Mouse (Mus musculus) hindbrain, embryonic 10.5 days (tissue): Measurements from ENCODE around the gene Apobec3. TPM values are rescaled to one million over a fixed set of nuclear protein-coding genes. Genes with fewer than 3 reads are reported as not detected.

Experiments used
- DNase-seq: peaks from one replicate; pipeline ENCODE4 v3.0.0-alpha.2; 2017; ENCODE audit warnings: low spot score
- H3K27ac ChIP-seq: fragments of 300-500 bp; sonication (generic); 2 replicates; pipeline ENCODE4 v1.5.1; 2016; ENCODE audit warnings: mild to moderate bottlenecking, moderate library complexity
- H3K27me3 ChIP-seq: fragments of 300-500 bp; sonication (generic); 2 replicates; pipeline ENCODE4 v1.6.1; 2016; ENCODE audit warnings: mild to moderate bottlenecking; ENCODE audit not compliant: poor library complexity, insufficient read depth, severe bottlenecking
- H3K36me3 ChIP-seq: fragments of 300-500 bp; sonication (generic); 2 replicates; pipeline ENCODE4 v1.6.1; 2016; ENCODE audit warnings: mild to moderate bottlenecking, moderate library complexity
- H3K4me1 ChIP-seq: fragments of 300-500 bp; sonication (generic); replicated peaks from 2 replicates; pipeline ENCODE4 v1.6.1; 2016; ENCODE audit warnings: mild to moderate bottlenecking
- H3K4me3 ChIP-seq: fragments of 300-500 bp; sonication (generic); 2 replicates; pipeline ENCODE4 v1.5.1; 2016; ENCODE audit warnings: mild to moderate bottlenecking, moderate library complexity
- H3K9me3 ChIP-seq: fragments of 300-500 bp; sonication (generic); 2 replicates; pipeline ENCODE4 v1.6.1; 2016; ENCODE audit warnings: mild to moderate bottlenecking, moderate library complexity
- WGBS: fragments of 180-500 bp; shearing (Covaris S2); methylation state at CpG from one replicate; pipeline ENCODE4 v1.1.7; 2016; 5-methylcytosine and 5-hydroxymethylcytosine counted together
- polyA plus RNA-seq: library from polyadenylated mRNA; unstranded; fragments of >200 nt; fragmentation: Nextera tagmentation; extraction: Ambion mirVana; gene quantifications from 2 replicates; pipeline ENCODE4 v1.2.1, GENCODE M21; 2016

The Apobec3 gene
- polyA plus RNA-seq, 1 experiment from 2014 or later = 9.0 TPM

GRCm38 (mm10) chr15:79916150-79916549 lies 24.7 kb downstream of the Apobec3 start:
- DNase-seq = no peak
- H3K9me3 ChIP-seq = no peaks in the 10 kb centered on the region
- no peaks in the 10 kb centered on the region for H3K27me3 ChIP-seq
- 70% methylated on average over 5 of the region's 5 CpGs for WGBS
- no peak overlapping the region for H3K4me3 ChIP-seq
- H3K36me3 ChIP-seq = peaks cover 19% of the 10 kb centered on the region; the same call in 1 of the 2 replicates
- H3K4me1 ChIP-seq = peaks cover 7% of the 10 kb centered on the region
- H3K27ac ChIP-seq = no peak overlapping the region

GRCm38 (mm10) chr15:79917111-79917720 lies 25.8 kb downstream of the Apobec3 start:
- H3K27ac ChIP-seq = no peak overlapping the region
- no peak overlapping the region for H3K4me3 ChIP-seq
- H3K27me3 ChIP-seq = no peaks in the 10 kb centered on the region
- WGBS = 95% methylated on average over 14 of the region's 14 CpGs
- no peaks in the 10 kb centered on the region for H3K9me3 ChIP-seq
- H3K4me1 ChIP-seq = peaks cover 7% of the 10 kb centered on the region
- H3K36me3 ChIP-seq = peaks cover 27% of the 10 kb centered on the region; the same call in 1 of the 2 replicates
- DNase-seq = no peak

GRCm38 (mm10) chr15:79918485-79918884 lies 27.0 kb downstream of the Apobec3 start:
- H3K9me3 ChIP-seq = no peaks in the 10 kb centered on the region
- H3K36me3 ChIP-seq = peaks cover 28% of the 10 kb centered on the region; the same call in 1 of the 2 replicates
- H3K4me3 ChIP-seq = no peak overlapping the region
- 0 out of 2 replicates have a peak overlapping the region, but pooled peaks have one; percentile 23 for H3K27ac ChIP-seq
- peaks cover 7% of the 10 kb centered on the region for H3K4me1 ChIP-seq
- H3K27me3 ChIP-seq = no peaks in the 10 kb centered on the region
- WGBS = 91% methylated on average over 16 of the region's 16 CpGs
- DNase-seq = no peak

GRCm38 (mm10) chr15:79919787-79920186 lies 28.3 kb downstream of the Apobec3 start:
- Histone ChIP-seq H3K36me3 (peaks cover 28% of the 10 kb centered on the region; the same call in 1 of the 2 replicates), H3K9me3 (no peaks in the 10 kb centered on the region), H3K4me3 (no peak overlapping the region), H3K27ac (no peak overlapping the region), H3K27me3 (no peaks in the 10 kb centered on the region), H3K4me1 (peaks cover 7% of the 10 kb centered on the region; the same call in 1 of the 2 replicates)
- DNase-seq = no peak
- 67% methylated on average over 2 of the region's 2 CpGs for WGBS

GRCm38 (mm10) chr15:79926856-79927416 lies 35.5 kb downstream of the Apobec3 start:
- Histone ChIP-seq H3K4me3 (peak overlapping the region; percentile 70), H3K36me3 (peaks cover 4% of the 10 kb centered on the region; the same call in 1 of the 2 replicates), H3K4me1 (peaks cover 28% of the 10 kb centered on the region), H3K27ac (peak overlapping the region; percentile 81; the same call in 1 of the 2 replicates), H3K9me3 (no peaks in the 10 kb centered on the region), H3K27me3 (peaks cover 37% of the 10 kb centered on the region)
- 80% methylated on average over 11 of the region's 11 CpGs for WGBS
- no peak for DNase-seq

GRCm38 (mm10) chr15:79927637-79928122 lies 36.2 kb downstream of the Apobec3 start:
- peak; percentile 84 for DNase-seq
- WGBS = under 1% methylated on average over 29 of the region's 29 CpGs
- H3K36me3 ChIP-seq = no peaks in the 10 kb centered on the region
- no peaks in the 10 kb centered on the region for H3K9me3 ChIP-seq
- H3K4me1 ChIP-seq = peaks cover 35% of the 10 kb centered on the region
- H3K27ac ChIP-seq = peak overlapping the region; percentile 81
- H3K4me3 ChIP-seq = peak overlapping the region; percentile 70
- peaks cover 45% of the 10 kb centered on the region for H3K27me3 ChIP-seq

GRCm38 (mm10) chr15:79928316-79928715 lies 36.9 kb downstream of the Apobec3 start:
- Histone ChIP-seq H3K36me3 (no peaks in the 10 kb centered on the region), H3K27me3 (peaks cover 51% of the 10 kb centered on the region), H3K4me1 (peaks cover 42% of the 10 kb centered on the region), H3K27ac (peak overlapping the region; percentile 81), H3K9me3 (no peaks in the 10 kb centered on the region), H3K4me3 (peak overlapping the region; percentile 70)
- WGBS = 85% methylated on average over 3 of the region's 3 CpGs
- no peak for DNase-seq

- Histone ChIP-seq H3K27ac (no peak overlapping the region), H3K9me3 (no peaks in the 10 kb centered on the region), H3K36me3 (no peaks in the 10 kb centered on the region), H3K4me1 (peaks cover 46% of the 10 kb centered on the region), H3K27me3 (peaks cover 55% of the 10 kb centered on the region), H3K4me3 (no peak overlapping the region)
- 85% methylated on average over 2 of the region's 2 CpGs for WGBS
- DNase-seq = no peak
Observed at GRCm38 (mm10) chr15:79928736-79929135, 37.3 kb downstream of the Apobec3 start.

GRCm38 (mm10) chr15:79929734-79930133 lies 38.3 kb downstream of the Apobec3 start:
- 82% methylated on average over 3 of the region's 3 CpGs for WGBS
- no peaks in the 10 kb centered on the region for H3K36me3 ChIP-seq
- DNase-seq = no peak
- no peak overlapping the region for H3K4me3 ChIP-seq
- peaks cover 62% of the 10 kb centered on the region for H3K27me3 ChIP-seq
- no peak overlapping the region for H3K27ac ChIP-seq
- H3K4me1 ChIP-seq = peaks cover 56% of the 10 kb centered on the region
- H3K9me3 ChIP-seq = no peaks in the 10 kb centered on the region

GRCm38 (mm10) chr15:79931496-79932141 lies 40.2 kb downstream of the Apobec3 start:
- WGBS = 22% methylated on average over 13 of the region's 13 CpGs
- Histone ChIP-seq H3K36me3 (no peaks in the 10 kb centered on the region), H3K4me3 (peak overlapping the region; percentile 77), H3K27me3 (peaks cover 68% of the 10 kb centered on the region), H3K9me3 (no peaks in the 10 kb centered on the region), H3K27ac (no peak overlapping the region), H3K4me1 (peaks cover 67% of the 10 kb centered on the region)
- no peak for DNase-seq

GRCm38 (mm10) chr15:79932323-79932987 lies 41.0 kb downstream of the Apobec3 start:
- no peaks in the 10 kb centered on the region for H3K36me3 ChIP-seq
- peak overlapping the region; percentile 84 for H3K27ac ChIP-seq
- peaks cover 59% of the 10 kb centered on the region for H3K4me1 ChIP-seq
- H3K9me3 ChIP-seq = no peaks in the 10 kb centered on the region
- peaks cover 68% of the 10 kb centered on the region for H3K27me3 ChIP-seq
- peak; percentile 86 for DNase-seq
- under 1% methylated on average over 62 of the region's 62 CpGs for WGBS
- peak overlapping the region; percentile 77 for H3K4me3 ChIP-seq

- WGBS = 4% methylated on average over 22 of the region's 22 CpGs
- Histone ChIP-seq H3K9me3 (no peaks in the 10 kb centered on the region), H3K36me3 (no peaks in the 10 kb centered on the region), H3K4me1 (peaks cover 52% of the 10 kb centered on the region), H3K27me3 (peaks cover 66% of the 10 kb centered on the region), H3K4me3 (peak overlapping the region; percentile 77), H3K27ac (peak overlapping the region; percentile 9; the same call in 1 of the 2 replicates)
- no peak for DNase-seq
Observed at GRCm38 (mm10) chr15:79933052-79933669, 41.7 kb downstream of the Apobec3 start.
